Mouse (Mus musculus) lung, adult 2 months (tissue): Measurements from ENCODE around the gene Syt15.

ENCODE experiments used
- CTCF ChIP-seq: fragments of 200-500 bp; IDR thresholded peaks from 2 replicates; pipeline ENCODE4 v1.5.1; 2011; ENCODE audit warnings: mild to moderate bottlenecking, low read length, control low read depth; ENCODE audit not compliant: insufficient read depth
- POLR2A ChIP-seq: fragments of 200-500 bp; IDR thresholded peaks from 2 replicates; pipeline ENCODE4 v1.6.1; 2011; ENCODE audit warnings: low read depth, mild to moderate bottlenecking, control low read depth, low read length, borderline replicate concordance; ENCODE audit errors: extremely low read depth

DNA sequence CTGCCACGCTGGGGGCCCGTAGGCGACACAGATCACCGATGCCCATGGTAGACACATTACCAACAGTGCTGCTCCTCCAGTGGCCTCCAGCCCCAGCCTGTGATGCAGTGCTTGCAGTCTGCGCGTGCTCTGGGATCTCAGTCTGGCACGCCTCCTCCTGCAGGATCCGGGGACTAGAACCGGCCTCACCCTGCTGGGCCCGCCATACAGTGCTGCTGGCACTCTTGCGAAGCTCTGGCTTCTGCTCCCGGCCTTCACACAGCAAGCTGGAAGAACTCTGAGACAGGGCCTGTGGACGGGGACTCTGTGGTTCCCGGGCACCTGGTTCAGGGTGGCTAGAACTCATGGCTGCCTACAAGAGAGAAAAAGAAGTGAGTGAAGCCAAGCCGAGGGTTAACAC is 23.9 kb upstream of the Syt15 start:
- TF ChIP-seq POLR2A (no peak), CTCF (no peak)
